Mouse (Mus musculus): ENCODE data around the gene Cacna2d1. TPM values are rescaled to one million over a fixed set of nuclear protein-coding genes. Genes with fewer than 3 reads are reported as not detected.

Cacna2d1 gene
- polyA plus RNA-seq, 1 experiment from 2014 or later = 22.9 TPM

GRCm38 (mm10) chr5:16252738-16253513 is 318.4 kb downstream of the Cacna2d1 start:
- H3K4me2 ChIP-seq (replicated peaks) = no peak overlapping the region
- ATAC-seq (ENCODE audit: low FRiP score, low read depth) = no peak

GRCm38 (mm10) chr5:16253768-16254167 is 319.3 kb downstream of the Cacna2d1 start:
- WGBS = 68% methylated on average over 1 of the region's 1 CpGs
- Histone ChIP-seq H3K4me1 (no peaks in the 10 kb centered on the region), H3K27me3 (no peaks in the 10 kb centered on the region), H3K27ac (no peak overlapping the region), H3K4me3 (no peak overlapping the region), H3K4me2 (replicated peaks) (no peak overlapping the region), H3K9me3 (no peaks in the 10 kb centered on the region), H3K9ac (no peak overlapping the region), H3K36me3 (peaks cover 5% of the 10 kb centered on the region)
- no peak for ATAC-seq (ENCODE audit: low FRiP score, low read depth)

More at GRCm38 (mm10) chr5:16252738-16253513, 318.4 kb downstream of the Cacna2d1 start:
- Histone ChIP-seq H3K9me3 (no peaks in the 10 kb centered on the region), H3K27me3 (no peaks in the 10 kb centered on the region), H3K27ac (no peak overlapping the region), H3K9ac (no peak overlapping the region), H3K4me3 (no peak overlapping the region), H3K36me3 (peaks cover 5% of the 10 kb centered on the region), H3K4me1 (no peaks in the 10 kb centered on the region)
- WGBS = 83% methylated on average over 6 of the region's 6 CpGs

GRCm38 (mm10) chr5:16265385-16265784 is 330.9 kb downstream of the Cacna2d1 start:
- no peaks in the 10 kb centered on the region for H3K4me1 ChIP-seq
- no peaks in the 10 kb centered on the region for H3K27me3 ChIP-seq
- H3K9me3 ChIP-seq = no peaks in the 10 kb centered on the region
- H3K27ac ChIP-seq = no peak overlapping the region
- no peak overlapping the region for H3K9ac ChIP-seq
- H3K4me3 ChIP-seq = no peak overlapping the region
- H3K4me2 ChIP-seq (replicated peaks) = no peak overlapping the region
- H3K36me3 ChIP-seq = no peaks in the 10 kb centered on the region; the same call in 1 of the 2 replicates
- no peak for ATAC-seq (ENCODE audit: low FRiP score, low read depth)
- WGBS = 80% methylated on average over 6 of the region's 6 CpGs

- no peaks in the 10 kb centered on the region for H3K27me3 ChIP-seq
- H3K4me2 ChIP-seq (replicated peaks) = no peak overlapping the region
- H3K4me1 ChIP-seq = no peaks in the 10 kb centered on the region
- no peak overlapping the region for H3K4me3 ChIP-seq
- H3K27ac ChIP-seq = no peak overlapping the region
- H3K36me3 ChIP-seq = peaks cover 8% of the 10 kb centered on the region; the same call in 1 of the 2 replicates
- no peak for ATAC-seq (ENCODE audit: low FRiP score, low read depth)
- no peaks in the 10 kb centered on the region for H3K9me3 ChIP-seq
- no peak overlapping the region for H3K9ac ChIP-seq
- WGBS = 62% methylated on average over 2 of the region's 2 CpGs
Measured at GRCm38 (mm10) chr5:16277058-16277457, 342.6 kb downstream of the Cacna2d1 start.

GRCm38 (mm10) chr5:16281229-16281628 is 346.7 kb downstream of the Cacna2d1 start:
- no peak for ATAC-seq (ENCODE audit: low FRiP score, low read depth)
- peaks cover 4% of the 10 kb centered on the region; the same call in 1 of the 2 replicates for H3K36me3 ChIP-seq

GRCm38 (mm10) chr5:16293223-16293622 is 358.7 kb downstream of the Cacna2d1 start:
- Histone ChIP-seq H3K4me2 (replicated peaks) (no peak overlapping the region), H3K4me1 (no peaks in the 10 kb centered on the region), H3K27me3 (no peaks in the 10 kb centered on the region), H3K9me3 (no peaks in the 10 kb centered on the region), H3K9ac (no peak overlapping the region), H3K27ac (no peak overlapping the region), H3K36me3 (no peaks in the 10 kb centered on the region), H3K4me3 (no peak overlapping the region)
- no peak for ATAC-seq (ENCODE audit: low FRiP score, low read depth)
- 5% methylated on average over 1 of the region's 1 CpGs for WGBS

More at GRCm38 (mm10) chr5:16281229-16281628, 346.7 kb downstream of the Cacna2d1 start:
- no peak overlapping the region for H3K9ac ChIP-seq
- H3K27me3 ChIP-seq = no peaks in the 10 kb centered on the region
- no peak overlapping the region for H3K4me2 ChIP-seq (replicated peaks)
- no peak overlapping the region for H3K27ac ChIP-seq
- 67% methylated on average over 5 of the region's 5 CpGs for WGBS
- no peak overlapping the region for H3K4me3 ChIP-seq
- no peaks in the 10 kb centered on the region for H3K9me3 ChIP-seq
- H3K4me1 ChIP-seq = no peaks in the 10 kb centered on the region

GRCm38 (mm10) chr5:16293825-16294224 is 359.3 kb downstream of the Cacna2d1 start:
- Histone ChIP-seq H3K9ac (no peak overlapping the region), H3K36me3 (no peaks in the 10 kb centered on the region), H3K27ac (no peak overlapping the region), H3K4me1 (no peaks in the 10 kb centered on the region), H3K9me3 (no peaks in the 10 kb centered on the region), H3K4me3 (no peak overlapping the region), H3K4me2 (replicated peaks) (no peak overlapping the region), H3K27me3 (no peaks in the 10 kb centered on the region)
- WGBS = 72% methylated on average over 4 of the region's 4 CpGs
- ATAC-seq (ENCODE audit: low FRiP score, low read depth) = no peak

GRCm38 (mm10) chr5:16294708-16295107 is 360.2 kb downstream of the Cacna2d1 start:
- Histone ChIP-seq H3K4me1 (no peaks in the 10 kb centered on the region), H3K9me3 (no peaks in the 10 kb centered on the region), H3K27me3 (no peaks in the 10 kb centered on the region), H3K4me3 (no peak overlapping the region), H3K9ac (no peak overlapping the region), H3K36me3 (no peaks in the 10 kb centered on the region), H3K27ac (no peak overlapping the region), H3K4me2 (replicated peaks) (no peak overlapping the region)
- no peak for ATAC-seq (ENCODE audit: low FRiP score, low read depth)
- WGBS = 78% methylated on average over 4 of the region's 4 CpGs

GRCm38 (mm10) chr5:16297170-16297771 is 362.8 kb downstream of the Cacna2d1 start:
- Histone ChIP-seq H3K4me2 (replicated peaks) (no peak overlapping the region), H3K9me3 (no peaks in the 10 kb centered on the region), H3K27me3 (no peaks in the 10 kb centered on the region), H3K9ac (no peak overlapping the region), H3K36me3 (no peaks in the 10 kb centered on the region; the same call in 1 of the 2 replicates), H3K4me1 (no peaks in the 10 kb centered on the region), H3K27ac (no peak overlapping the region), H3K4me3 (no peak overlapping the region)
- no peak for ATAC-seq (ENCODE audit: low FRiP score, low read depth)
- WGBS = 64% methylated on average over 4 of the region's 4 CpGs

- Histone ChIP-seq H3K9ac (no peak overlapping the region), H3K4me1 (no peaks in the 10 kb centered on the region), H3K36me3 (no peaks in the 10 kb centered on the region; the same call in 1 of the 2 replicates), H3K4me2 (replicated peaks) (no peak overlapping the region), H3K9me3 (no peaks in the 10 kb centered on the region), H3K4me3 (no peak overlapping the region), H3K27me3 (no peaks in the 10 kb centered on the region), H3K27ac (no peak overlapping the region)
- ATAC-seq (ENCODE audit: low FRiP score, low read depth) = no peak
- WGBS = 62% methylated on average over 6 of the region's 6 CpGs
Measured at GRCm38 (mm10) chr5:16299631-16300030, 365.1 kb downstream of the Cacna2d1 start.

- Histone ChIP-seq H3K9ac (no peak overlapping the region), H3K4me1 (no peaks in the 10 kb centered on the region), H3K27me3 (no peaks in the 10 kb centered on the region), H3K36me3 (no peaks in the 10 kb centered on the region), H3K4me2 (replicated peaks) (no peak overlapping the region), H3K4me3 (no peak overlapping the region), H3K27ac (no peak overlapping the region), H3K9me3 (no peaks in the 10 kb centered on the region)
- WGBS = 39% methylated on average over 7 of the region's 7 CpGs
- 0 out of 2 replicates have a peak, but pooled peaks have one; percentile 28 for ATAC-seq (ENCODE audit: low FRiP score, low read depth)
Measured at GRCm38 (mm10) chr5:16309168-16310006, 374.9 kb downstream of the Cacna2d1 start.

- H3K4me1 ChIP-seq = no peaks in the 10 kb centered on the region
- no peaks in the 10 kb centered on the region for H3K27me3 ChIP-seq
- no peak overlapping the region for H3K4me2 ChIP-seq (replicated peaks)
- 77% methylated on average over 5 of the region's 5 CpGs for WGBS
- H3K4me3 ChIP-seq = no peak overlapping the region
- H3K9me3 ChIP-seq = no peaks in the 10 kb centered on the region
- no peak for ATAC-seq (ENCODE audit: low FRiP score, low read depth)
- H3K27ac ChIP-seq = no peak overlapping the region
- H3K36me3 ChIP-seq = peaks cover 3% of the 10 kb centered on the region
- H3K9ac ChIP-seq = no peak overlapping the region
Measured at GRCm38 (mm10) chr5:16314242-16314641, 379.8 kb downstream of the Cacna2d1 start.
